Mouse (Mus musculus): ENCODE measurements around the gene Rab3a.

- TF ChIP-seq USF1 (IDR thresholded peaks at IDR 0.05; ENCODE audit: low read depth) (no peak), CTCF (IDR thresholded peaks at IDR 0.05; ENCODE audit: control insufficient read depth, insufficient read depth, insufficient read length) (no peak)
Measured at GRCm38 (mm10) chr8:70796403-70797080, 42.1 kb downstream of the Rab3a start.

Measured in C2C12 (cell line).